Mouse (Mus musculus): ENCODE data around the gene Ppp1r7. TPM values are rescaled to one million over a fixed set of nuclear protein-coding genes. Genes with fewer than 3 reads are reported as not detected.
"Not testable (repeated sequence)": the region's sequence is repeated elsewhere in the genome, so short reads cannot be mapped to it uniquely, and the experiment has no call there.

The Ppp1r7 gene
- total RNA-seq (2021) = 10 to 100 TPM; 31.8 to 32.5 TPM
- long read RNA-seq, experiment 1, full-length matches to known transcripts = 27 of 32 reads
- long read RNA-seq, experiment 1, partial matches to known transcripts = 0 of 32 reads
- long read RNA-seq, experiment 1, other reads (novel, unspliced or antisense) = 5 of 32 reads
- long read RNA-seq, experiment 2, full-length matches to known transcripts = 14 of 16 reads
- long read RNA-seq, experiment 2, partial matches to known transcripts = 1 of 16 reads
- long read RNA-seq, experiment 2, other reads (novel, unspliced or antisense) = 1 of 16 reads

GRCm38 (mm10) chr1:93342648-93343503 lies at the start of gene Ppp1r7, which contains the start of gene Pask:
Gene Ppp1r7 (plus strand): TSS chr1:93342854.
Gene Pask (minus strand): TSS chr1:93343482.
- DNase-seq = peak; percentile 95 to 96

- not testable (repeated sequence) for DNase-seq
Observed at GRCm38 (mm10) chr1:93294491-93294890, 48.2 kb upstream of the Ppp1r7 start.

GRCm38 (mm10) chr1:93299791-93300190 lies 42.9 kb upstream of the Ppp1r7 start:
- DNase-seq = no peak

GRCm38 (mm10) chr1:93300578-93300977 lies 42.1 kb upstream of the Ppp1r7 start:
- DNase-seq = peak; percentile 77 to 83

- peak; percentile 84 to 87 for DNase-seq
Observed at GRCm38 (mm10) chr1:93305581-93306337, 36.9 kb upstream of the Ppp1r7 start, which contains the start of gene Mterf4. Gene Mterf4 (minus strand): TSS chr1:93305915.

GRCm38 (mm10) chr1:93323973-93324372 lies 18.7 kb upstream of the Ppp1r7 start:
- no peak for DNase-seq

- peak; percentile 51 to 58 for DNase-seq
Observed at GRCm38 (mm10) chr1:93326446-93326845, 16.2 kb upstream of the Ppp1r7 start.

- no peak for DNase-seq
Observed at GRCm38 (mm10) chr1:93334621-93335020, 8.0 kb upstream of the Ppp1r7 start.

GRCm38 (mm10) chr1:93343504-93344047 lies 922 bp downstream of the Ppp1r7 start:
- DNase-seq = peak; percentile 94 to 95

- no peak for DNase-seq
Observed at GRCm38 (mm10) chr1:93347176-93347575, 4.5 kb downstream of the Ppp1r7 start.

GRCm38 (mm10) chr1:93349701-93350100 lies 7.0 kb downstream of the Ppp1r7 start:
- no peak for DNase-seq

- no peak for DNase-seq
Observed at GRCm38 (mm10) chr1:93352724-93353123, 10.1 kb downstream of the Ppp1r7 start.

- peak; percentile 13 to 26 for DNase-seq
Observed at GRCm38 (mm10) chr1:93362661-93363060, 20.0 kb downstream of the Ppp1r7 start.

- DNase-seq = no peak
Observed at GRCm38 (mm10) chr1:93365641-93366040, 23.0 kb downstream of the Ppp1r7 start.

GRCm38 (mm10) chr1:93373665-93374064 lies 31.0 kb downstream of the Ppp1r7 start, which contains the start of gene Ano7:
Gene Ano7 (plus strand): TSS chr1:93373930.
- no peak for DNase-seq

GRCm38 (mm10) chr1:93377307-93377706 lies 34.7 kb downstream of the Ppp1r7 start:
- no peak for DNase-seq

- peak in 1 of 2 experiments; percentile 13 for DNase-seq
Observed at GRCm38 (mm10) chr1:93379117-93379516, 36.5 kb downstream of the Ppp1r7 start.

- DNase-seq = no peak
Observed at GRCm38 (mm10) chr1:93387198-93387597, 44.5 kb downstream of the Ppp1r7 start.

GRCm38 (mm10) chr1:93388906-93389305 lies 46.3 kb downstream of the Ppp1r7 start:
- peak; percentile 32 to 51 for DNase-seq

- DNase-seq = peak; percentile 16 to 17
Observed at GRCm38 (mm10) chr1:93401191-93402052, 58.8 kb downstream of the Ppp1r7 start.

- DNase-seq = no peak
Observed at GRCm38 (mm10) chr1:93403403-93403802, 60.7 kb downstream of the Ppp1r7 start.
